Mouse (Mus musculus) lung, embryonic 16.5 days (tissue): ENCODE data around the gene Srek1ip1. TPM values are rescaled to one million over a fixed set of nuclear protein-coding genes. Genes with fewer than 3 reads are reported as not detected.

ENCODE experiments used
- ATAC-seq: fragments of 200-750 bp; cut with Nextera tagmentation; 2 replicates; pipeline ENCODE4 v1.8.0; 2017; ENCODE audit warnings: low read depth, mild to moderate bottlenecking, moderate library complexity
- H3K27ac ChIP-seq: fragments of 300-500 bp; sonication (generic); 2 replicates; pipeline ENCODE4 v1.5.1; 2014; ENCODE audit warnings: mild to moderate bottlenecking, control low read depth, low read length
- H3K27me3 ChIP-seq: fragments of 300-500 bp; sonication (generic); 2 replicates; pipeline ENCODE4 v1.6.1; 2014; ENCODE audit warnings: low read depth, low read length, mixed read lengths; ENCODE audit not compliant: control insufficient read depth, insufficient read depth
- H3K36me3 ChIP-seq: fragments of 300-500 bp; sonication (generic); 2 replicates; pipeline ENCODE4 v1.6.1; 2014; ENCODE audit warnings: low read length; ENCODE audit not compliant: control insufficient read depth, insufficient read depth
- H3K4me1 ChIP-seq: fragments of 300-500 bp; sonication (generic); replicated peaks from 2 replicates; pipeline ENCODE4 v1.6.1; 2014; ENCODE audit warnings: low read length, mixed read lengths; ENCODE audit not compliant: control insufficient read depth, insufficient read depth
- H3K4me2 ChIP-seq: fragments of 300-500 bp; sonication (generic); 2 replicates; pipeline ENCODE4 v1.6.1; 2014; ENCODE audit warnings: low read depth, low read length, control low read depth
- H3K4me3 ChIP-seq: fragments of 300-500 bp; sonication (generic); 2 replicates; pipeline ENCODE4 v1.5.1; 2014; ENCODE audit warnings: mild to moderate bottlenecking, low read length, control low read depth
- H3K9ac ChIP-seq: fragments of 300-500 bp; sonication (generic); 2 replicates; pipeline ENCODE4 v1.6.1; 2014; ENCODE audit warnings: low read length, control low read depth
- H3K9me3 ChIP-seq: fragments of 300-500 bp; sonication (generic); 2 replicates; pipeline ENCODE4 v1.6.1; 2016; ENCODE audit warnings: low read length; ENCODE audit not compliant: control insufficient read depth
- WGBS: fragments of 180-500 bp; shearing (Covaris S2); extraction: QIAGEN DNeasy Blood & Tissue Kit; methylation state at CpG from one replicate; pipeline ENCODE4 v1.1.7; 2014; 5-methylcytosine and 5-hydroxymethylcytosine counted together
- polyA plus RNA-seq: library from polyadenylated mRNA; unstranded; fragments of >200 nt; fragmentation: Nextera tagmentation; extraction: Ambion mirVana; gene quantifications from 2 replicates; pipeline ENCODE4 v1.2.1, GENCODE M21; 2015

The Srek1ip1 gene
- polyA plus RNA-seq, 1 experiment from 2014 or later = 23.8 TPM

GRCm38 (mm10) chr13:104794421-104794820 is 2.1 kb downstream of the Srek1ip1 start:
- Histone ChIP-seq H3K4me1 (no peaks in the 10 kb centered on the region), H3K9me3 (no peaks in the 10 kb centered on the region), H3K36me3 (peaks cover 6% of the 10 kb centered on the region), H3K27me3 (no peaks in the 10 kb centered on the region), H3K9ac (no peak overlapping the region), H3K4me2 (no peak overlapping the region), H3K27ac (no peak overlapping the region), H3K4me3 (no peak overlapping the region)
- ATAC-seq = no peak
- WGBS = 94% methylated on average over 3 of the region's 3 CpGs

GRCm38 (mm10) chr13:104799067-104799466 is 6.8 kb downstream of the Srek1ip1 start:
- Histone ChIP-seq H3K27ac (no peak overlapping the region), H3K27me3 (no peaks in the 10 kb centered on the region), H3K36me3 (peaks cover 4% of the 10 kb centered on the region), H3K4me1 (no peaks in the 10 kb centered on the region), H3K9me3 (no peaks in the 10 kb centered on the region), H3K4me2 (no peak overlapping the region), H3K9ac (no peak overlapping the region), H3K4me3 (no peak overlapping the region)
- 93% methylated on average over 8 of the region's 8 CpGs for WGBS
- ATAC-seq = no peak

- WGBS = 79% methylated on average over 7 of the region's 7 CpGs
- peaks cover 4% of the 10 kb centered on the region for H3K36me3 ChIP-seq
Measured at GRCm38 (mm10) chr13:104799566-104800182, 7.4 kb downstream of the Srek1ip1 start.

GRCm38 (mm10) chr13:104805681-104806080 is 13.4 kb downstream of the Srek1ip1 start:
- Histone ChIP-seq H3K27me3 (no peaks in the 10 kb centered on the region), H3K4me3 (no peak overlapping the region), H3K36me3 (peaks cover 4% of the 10 kb centered on the region), H3K4me2 (no peak overlapping the region), H3K9ac (no peak overlapping the region), H3K4me1 (no peaks in the 10 kb centered on the region), H3K9me3 (no peaks in the 10 kb centered on the region), H3K27ac (no peak overlapping the region)
- no peak for ATAC-seq
- WGBS = 45% methylated on average over 3 of the region's 3 CpGs

More at GRCm38 (mm10) chr13:104799566-104800182, 7.4 kb downstream of the Srek1ip1 start:
- Histone ChIP-seq H3K27ac (no peak overlapping the region), H3K4me1 (no peaks in the 10 kb centered on the region), H3K9me3 (no peaks in the 10 kb centered on the region), H3K4me2 (no peak overlapping the region), H3K27me3 (no peaks in the 10 kb centered on the region), H3K9ac (no peak overlapping the region), H3K4me3 (no peak overlapping the region)
- no peak for ATAC-seq

- no peaks in the 10 kb centered on the region; the same call in 1 of the 2 replicates for H3K36me3 ChIP-seq
- no peak for ATAC-seq
- peak overlapping the region; percentile 95 for H3K9ac ChIP-seq
- peak overlapping the region; percentile 88 for H3K4me2 ChIP-seq
- H3K4me3 ChIP-seq = peak overlapping the region; percentile 91
- WGBS = 7% methylated on average over 8 of the region's 8 CpGs
- H3K27ac ChIP-seq = peak overlapping the region; percentile 86
- H3K4me1 ChIP-seq = peaks cover 15% of the 10 kb centered on the region
- H3K27me3 ChIP-seq = no peaks in the 10 kb centered on the region
- H3K9me3 ChIP-seq = no peaks in the 10 kb centered on the region
Measured at GRCm38 (mm10) chr13:104816270-104816634, 24.0 kb downstream of the Srek1ip1 start.

DNA sequence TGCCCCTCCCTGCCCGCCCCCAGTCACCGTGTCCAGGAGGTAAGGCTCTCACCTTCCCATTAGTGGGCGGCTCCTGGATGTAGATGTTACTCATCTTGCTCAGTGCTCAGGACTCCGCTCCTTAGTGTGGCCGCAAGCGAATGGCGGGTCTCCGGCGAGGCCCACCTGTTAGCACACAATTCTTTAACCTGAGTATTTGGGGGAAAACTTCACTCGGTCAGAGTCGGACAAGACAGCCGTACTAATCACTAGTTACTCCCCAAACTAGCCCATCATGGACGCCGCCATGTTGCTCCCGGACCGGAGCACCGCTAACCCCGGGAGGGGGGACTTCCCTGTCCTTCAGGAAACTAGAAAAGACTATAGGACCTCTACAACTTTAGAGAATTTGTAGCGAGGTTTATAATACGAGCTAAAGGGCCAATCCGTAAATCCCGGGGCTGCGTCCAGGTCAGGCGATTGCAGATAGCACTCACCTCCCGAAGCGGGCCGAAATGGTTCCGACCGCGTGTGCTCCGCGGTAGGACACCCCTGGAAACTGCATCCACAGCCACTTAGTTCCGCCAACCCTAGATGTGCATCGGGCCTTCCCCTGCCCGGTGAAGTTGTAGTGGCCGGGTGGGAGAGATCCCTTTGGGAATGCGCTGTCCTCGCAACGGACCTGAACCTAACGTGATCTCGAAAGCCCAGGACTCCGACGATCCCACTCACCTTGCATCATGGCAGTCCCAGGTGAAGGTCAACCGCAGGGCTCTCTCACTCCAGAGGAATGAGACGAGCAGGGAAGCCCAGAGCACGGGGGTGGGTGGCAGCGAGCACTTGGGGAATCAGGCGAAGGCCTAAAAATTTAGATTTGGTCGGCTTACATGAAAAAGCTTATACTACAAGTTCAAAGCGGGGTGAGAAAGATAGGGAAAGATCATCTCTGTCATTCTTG is 24.6 kb downstream of the Srek1ip1 start, which contains the start of gene Cwc27:
TSS of gene Cwc27 (minus strand) at position 508 of the 937 bp plus-strand sequence.
- under 1% methylated on average over 50 of the region's 50 CpGs for WGBS
- Histone ChIP-seq H3K27me3 (no peaks in the 10 kb centered on the region), H3K36me3 (no peaks in the 10 kb centered on the region; the same call in 1 of the 2 replicates), H3K9me3 (no peaks in the 10 kb centered on the region), H3K4me1 (peaks cover 15% of the 10 kb centered on the region), H3K27ac (peak within 1 kb of the TSS; percentile 86), H3K4me3 (peak within 1 kb of the TSS; percentile 91), H3K9ac (peak within 1 kb of the TSS; percentile 95), H3K4me2 (peak within 1 kb of the TSS; percentile 88)
- ATAC-seq = peak; percentile 94

DNA sequence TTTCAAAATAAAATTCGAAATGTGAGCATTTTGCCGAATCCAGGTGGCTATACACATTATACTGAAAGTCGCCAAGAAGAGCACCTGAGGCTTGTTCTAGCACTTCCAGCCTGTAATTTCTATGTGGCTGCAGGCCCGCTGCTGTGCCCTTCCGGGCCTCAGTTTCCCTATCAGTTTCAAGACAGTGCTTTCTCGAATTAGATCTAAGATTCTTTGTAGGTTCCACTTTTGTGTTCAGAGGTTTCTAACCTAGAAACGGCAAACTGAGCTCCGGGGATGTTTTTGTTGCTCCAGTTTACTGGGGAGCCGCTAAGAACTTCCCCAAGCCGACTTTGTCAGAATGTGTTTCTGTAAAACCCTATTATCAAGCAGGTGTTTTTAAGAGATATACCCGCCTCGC is 25.4 kb downstream of the Srek1ip1 start:
- peak overlapping the region; percentile 91 for H3K4me3 ChIP-seq
- H3K27ac ChIP-seq = no peak overlapping the region
- peaks cover 15% of the 10 kb centered on the region for H3K4me1 ChIP-seq
- no peaks in the 10 kb centered on the region for H3K9me3 ChIP-seq
- peak overlapping the region; percentile 95 for H3K9ac ChIP-seq
- H3K36me3 ChIP-seq = no peaks in the 10 kb centered on the region; the same call in 1 of the 2 replicates
- 42% methylated on average over 12 of the region's 12 CpGs for WGBS
- peak overlapping the region; percentile 88 for H3K4me2 ChIP-seq
- H3K27me3 ChIP-seq = no peaks in the 10 kb centered on the region
- no peak for ATAC-seq

- H3K4me1 ChIP-seq = peaks cover 8% of the 10 kb centered on the region; the same call in 1 of the 2 replicates
- H3K9ac ChIP-seq = no peak overlapping the region
- H3K36me3 ChIP-seq = no peaks in the 10 kb centered on the region; the same call in 1 of the 2 replicates
- no peak for ATAC-seq
- no peak overlapping the region for H3K27ac ChIP-seq
- no peak overlapping the region for H3K4me3 ChIP-seq
- no peaks in the 10 kb centered on the region for H3K9me3 ChIP-seq
- no peaks in the 10 kb centered on the region for H3K27me3 ChIP-seq
- no peak overlapping the region for H3K4me2 ChIP-seq
Measured at GRCm38 (mm10) chr13:104821192-104821591, 28.9 kb downstream of the Srek1ip1 start.

GRCm38 (mm10) chr13:104821908-104822307 is 29.6 kb downstream of the Srek1ip1 start:
- ATAC-seq = no peak
- no peak overlapping the region for H3K4me2 ChIP-seq

More at GRCm38 (mm10) chr13:104821908-104822307, 29.6 kb downstream of the Srek1ip1 start:
- H3K27ac ChIP-seq = no peak overlapping the region
- H3K9me3 ChIP-seq = no peaks in the 10 kb centered on the region
- no peak overlapping the region for H3K4me3 ChIP-seq
- 91% methylated on average over 1 of the region's 1 CpGs for WGBS
- no peaks in the 10 kb centered on the region for H3K27me3 ChIP-seq
- H3K36me3 ChIP-seq = peaks cover 1% of the 10 kb centered on the region
- H3K9ac ChIP-seq = no peak overlapping the region
- H3K4me1 ChIP-seq = peaks cover 8% of the 10 kb centered on the region; the same call in 1 of the 2 replicates
